Mouse (Mus musculus) heart, adult 8-10 months (tissue): ENCODE measurements around the gene Fkbp7. TPM values are rescaled to one million over a fixed set of nuclear protein-coding genes. Genes with fewer than 3 reads are reported as not detected.
A peak's percentile ranks its signal among the peaks of the same experiment; 100 is the strongest.

Experiments
- DNase-seq: peaks from one replicate; pipeline ENCODE4 v3.0.0; 2022; ENCODE audit warnings: low spot score
- total RNA-seq, 4 experiments: library from RNA; stranded (reverse); gene quantifications; 2 replicates each; pipeline ENCODE4 v1.2.4; 2022

Gene Fkbp7
- 10 to 100 TPM; 18.9 to 28.5 (median 23.6) TPM for total RNA-seq

- peak; percentile 88 for DNase-seq
Observed at GRCm38 (mm10) chr2:76672966-76673392, at the start of gene Fkbp7. Fkbp7 (minus strand) TSS chr2:76673116.

GRCm38 (mm10) chr2:76719650-76720049 is 46.7 kb upstream of the Fkbp7 start:
- no peak for DNase-seq

GRCm38 (mm10) chr2:76714984-76715383 is 42.1 kb upstream of the Fkbp7 start:
- DNase-seq = no peak

GRCm38 (mm10) chr2:76708512-76708911 is 35.6 kb upstream of the Fkbp7 start:
- no peak for DNase-seq

DNA sequence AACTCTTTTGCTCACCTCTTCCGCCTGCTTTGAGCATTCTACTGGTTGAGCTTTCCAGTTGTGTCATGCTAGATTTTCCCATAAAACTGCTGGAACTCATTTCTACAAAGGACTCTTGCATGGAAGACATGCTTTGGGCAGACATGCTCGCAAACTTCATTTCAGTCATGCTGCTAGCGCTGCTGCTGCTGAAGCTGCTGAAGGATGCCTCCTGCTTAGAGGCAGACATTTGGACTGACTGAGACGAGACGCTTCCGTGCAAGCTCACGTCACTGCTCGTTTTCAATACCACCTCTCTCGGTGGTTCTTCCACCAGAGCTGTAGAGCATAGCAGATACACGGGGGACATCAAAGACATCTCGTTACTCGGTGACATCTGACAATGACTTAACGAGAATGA is 32.7 kb upstream of the Fkbp7 start:
- no peak for DNase-seq

- no peak for DNase-seq
Observed at GRCm38 (mm10) chr2:76702751-76703150, 29.8 kb upstream of the Fkbp7 start.

GRCm38 (mm10) chr2:76702188-76702587 is 29.3 kb upstream of the Fkbp7 start:
- no peak for DNase-seq

DNA sequence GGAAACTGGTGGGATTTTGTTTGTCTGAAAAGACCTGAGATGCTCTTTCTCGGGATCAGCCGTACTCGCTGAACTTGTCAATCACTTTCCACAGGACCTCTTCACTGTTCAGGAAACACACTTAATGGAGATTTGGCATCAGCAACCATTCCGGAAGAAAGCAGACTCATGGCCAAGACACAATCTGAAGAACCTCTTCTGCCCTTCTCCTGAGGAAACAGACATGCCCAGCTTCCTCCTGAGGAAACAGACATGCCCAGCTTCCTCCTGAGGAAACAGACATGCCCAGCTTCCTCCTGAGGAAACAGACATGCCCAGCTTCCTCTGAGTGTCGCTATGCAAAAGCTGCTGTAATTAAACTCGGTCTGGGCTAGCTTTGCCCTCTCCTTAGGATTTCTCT is 22.4 kb upstream of the Fkbp7 start:
- DNase-seq = peak; percentile 31

- DNase-seq = no peak
Observed at GRCm38 (mm10) chr2:76693765-76694164, 20.8 kb upstream of the Fkbp7 start.

- peak; percentile 69 for DNase-seq
Observed at GRCm38 (mm10) chr2:76690436-76691204, 17.7 kb upstream of the Fkbp7 start.

GRCm38 (mm10) chr2:76688162-76688561 is 15.2 kb upstream of the Fkbp7 start:
- no peak for DNase-seq

DNA sequence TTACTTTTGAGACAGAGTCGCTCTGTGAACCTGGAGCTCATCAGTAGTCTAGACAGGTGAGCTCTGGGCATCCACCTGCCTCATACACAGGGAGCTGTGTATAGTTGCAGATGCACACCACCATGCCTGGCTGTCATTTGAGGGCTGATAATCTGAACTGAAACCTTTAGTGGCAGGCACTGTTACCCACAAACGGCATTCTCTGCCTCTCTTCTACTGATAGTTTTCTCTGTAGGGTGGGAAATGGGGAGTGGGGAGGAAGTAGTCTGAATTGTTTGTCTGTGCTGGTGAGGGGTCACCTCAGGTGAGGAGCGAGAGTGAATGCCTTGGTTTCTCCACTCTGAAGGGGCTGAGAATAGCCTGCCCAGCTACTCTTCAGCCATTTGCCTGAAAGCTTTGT is 14.7 kb upstream of the Fkbp7 start:
- DNase-seq = no peak

DNA sequence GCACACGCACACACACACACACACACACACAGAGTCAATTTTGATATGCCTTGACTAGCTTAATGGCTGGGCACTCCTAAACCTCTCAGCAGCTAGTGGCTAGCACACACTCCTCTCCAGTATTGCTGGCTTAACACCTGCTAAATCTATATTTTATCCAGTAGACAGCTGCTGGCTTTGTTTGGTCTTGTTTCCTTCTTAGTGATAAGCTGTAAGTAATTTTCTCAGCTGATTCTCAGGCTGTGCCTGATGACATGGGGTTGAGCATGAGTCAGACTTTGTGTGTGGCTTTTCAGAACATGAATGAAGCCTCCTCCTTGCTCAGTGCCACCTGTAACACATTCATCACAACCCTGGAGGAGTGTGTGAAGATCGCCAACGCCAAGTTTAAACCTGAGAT is 14.1 kb upstream of the Fkbp7 start:
- no peak for DNase-seq

DNA sequence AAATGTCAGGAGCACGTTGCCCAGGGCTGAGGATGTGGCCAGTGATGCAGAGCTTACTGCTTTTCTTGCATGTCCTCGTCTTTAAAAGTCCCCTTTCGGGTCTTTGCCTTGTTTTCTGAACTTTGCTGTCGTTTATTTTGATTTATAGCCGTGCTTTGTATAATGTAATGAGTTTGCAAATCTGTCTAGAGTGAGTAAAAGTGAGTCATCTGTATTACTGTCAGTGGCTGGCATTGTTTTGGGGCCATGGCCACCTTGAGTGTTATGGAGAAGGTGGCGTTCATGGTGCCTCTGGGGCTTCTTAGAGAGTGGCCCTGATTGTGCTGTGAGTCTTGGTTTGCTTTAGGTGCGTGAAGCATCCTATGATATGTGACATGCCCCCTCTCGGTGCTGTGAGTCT is 9.4 kb upstream of the Fkbp7 start:
- DNase-seq = no peak

DNA sequence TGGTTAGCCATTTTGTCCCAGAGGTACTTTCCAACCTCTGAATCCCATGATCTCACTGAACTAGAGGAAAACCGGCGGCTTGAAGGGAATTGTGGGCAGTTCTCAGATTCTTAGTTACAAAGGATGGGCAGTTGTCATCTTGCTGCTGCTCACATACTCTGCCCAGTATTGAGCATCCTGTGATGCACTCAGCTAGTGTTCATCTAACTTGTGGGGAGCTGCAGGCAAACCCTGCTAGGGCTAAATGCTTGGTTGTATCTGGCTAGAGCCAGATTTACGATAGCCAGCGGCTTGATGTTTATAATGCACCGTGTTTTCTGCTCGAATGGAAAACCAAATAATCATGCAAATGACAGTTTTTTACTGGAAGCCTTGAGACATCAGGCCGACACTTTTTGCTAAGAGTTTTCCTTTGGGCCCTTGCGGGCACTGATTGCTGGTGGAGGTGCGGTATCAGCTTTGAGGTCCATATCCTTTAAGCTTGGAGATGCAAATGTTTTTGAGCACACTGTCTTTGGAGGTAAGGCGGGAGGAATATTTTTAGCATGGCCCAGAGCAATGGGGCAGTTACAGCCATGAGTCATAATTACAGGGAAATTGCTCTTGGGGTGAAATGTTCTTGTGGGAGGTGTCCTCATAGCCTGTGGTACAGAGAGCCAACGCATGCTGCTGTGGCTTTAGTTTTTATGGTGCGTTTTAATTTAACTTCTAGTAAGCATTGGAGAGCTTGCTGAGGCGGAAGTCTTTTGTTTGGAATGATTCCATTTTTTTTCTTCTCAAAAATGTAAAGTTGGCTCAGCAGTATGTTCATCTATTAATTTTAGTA is 3.7 kb upstream of the Fkbp7 start:
- DNase-seq = no peak

GRCm38 (mm10) chr2:76675949-76676348 is 3.0 kb upstream of the Fkbp7 start:
- DNase-seq = no peak

DNA sequence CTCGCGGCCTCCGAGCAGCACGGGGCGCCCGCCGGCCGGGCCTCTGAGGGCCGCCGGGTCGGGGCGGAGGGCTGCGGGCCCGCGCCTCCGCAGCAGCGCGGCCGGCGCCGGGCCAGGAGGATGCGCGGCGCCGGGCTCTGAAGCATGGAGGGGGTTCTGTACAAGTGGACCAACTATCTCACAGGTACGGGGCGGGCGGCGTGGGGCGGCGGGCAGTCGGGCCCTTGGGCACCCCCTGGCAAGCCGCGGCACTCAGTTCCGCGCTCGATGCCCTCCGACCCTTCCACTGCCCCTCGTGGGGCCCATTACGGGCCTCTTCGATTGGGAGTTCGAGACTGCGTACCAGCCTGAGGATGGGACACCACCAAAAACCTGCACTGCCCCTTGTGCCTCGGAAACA is 2.5 kb upstream of the Fkbp7 start:
- no peak for DNase-seq

DNA sequence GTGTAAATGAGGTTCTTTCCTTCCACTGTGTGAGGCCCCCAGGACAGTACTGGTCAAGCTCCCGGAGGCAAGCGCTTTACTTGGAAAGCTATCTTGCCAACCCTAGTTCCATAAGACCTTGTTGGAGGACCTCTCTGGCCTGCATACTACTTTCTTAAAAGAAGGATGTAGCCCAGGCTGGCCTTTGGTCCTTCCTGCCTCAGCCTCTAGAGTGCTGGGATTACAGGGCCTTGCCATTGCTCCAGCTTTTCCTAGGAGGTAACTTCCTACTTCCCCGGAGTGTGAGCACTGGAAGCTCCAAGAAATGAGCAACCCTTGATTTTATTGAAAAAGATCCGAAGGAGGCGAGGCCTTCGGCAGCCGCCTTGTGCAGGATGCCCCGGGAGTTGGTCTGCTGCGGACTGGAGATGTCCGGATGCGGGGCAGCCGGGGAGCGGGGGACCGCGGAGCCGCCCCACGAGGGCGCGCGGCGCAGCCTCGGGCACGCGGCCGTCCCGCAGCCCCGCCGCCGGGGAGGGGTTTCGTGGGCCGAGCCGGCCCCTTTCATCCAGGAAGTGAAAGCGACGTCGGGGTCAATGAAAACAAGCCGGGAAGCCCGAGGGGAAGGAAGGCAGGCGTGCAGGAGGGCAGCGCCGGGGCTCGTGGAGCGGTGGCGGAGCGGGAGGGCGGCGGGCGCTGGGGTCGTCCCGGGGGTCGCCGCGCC is 2.0 kb upstream of the Fkbp7 start, which contains the start of gene Plekha3:
TSS of gene Plekha3 (plus strand) at position 557 of the 703 bp plus-strand sequence.
- DNase-seq = peak; percentile 83

DNA sequence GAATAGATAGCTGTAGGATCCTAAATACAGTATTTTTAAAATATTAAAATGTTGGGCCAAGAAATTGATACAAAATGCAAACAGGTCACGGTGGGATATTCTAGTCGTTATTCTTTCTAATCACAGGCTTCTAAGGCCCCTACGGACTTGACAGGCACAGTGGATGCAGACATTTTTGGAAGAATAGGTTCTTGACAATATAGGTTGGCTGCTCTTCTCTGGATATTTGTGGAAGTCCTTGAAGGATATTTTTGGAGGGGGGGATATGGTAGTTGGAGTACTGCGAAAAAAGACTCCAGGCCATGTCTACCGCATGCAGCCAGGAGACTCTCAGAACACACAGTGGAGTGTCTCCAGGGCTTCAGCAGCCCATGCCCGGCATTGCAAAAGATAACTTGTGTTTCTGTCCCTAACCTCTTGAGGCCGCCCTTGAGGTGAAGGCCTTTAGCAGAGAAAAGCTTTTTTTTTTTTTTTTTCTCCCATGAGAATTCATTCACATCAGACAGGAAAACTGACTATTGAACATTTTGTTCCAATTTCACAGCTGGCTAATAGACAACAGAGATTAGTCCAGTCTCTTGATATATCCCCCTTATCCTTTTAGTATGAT is 661 bp upstream of the Fkbp7 start:
- peak; percentile 62 for DNase-seq

- no peak for DNase-seq
Observed at GRCm38 (mm10) chr2:76672134-76672745, 676 bp downstream of the Fkbp7 start.

GRCm38 (mm10) chr2:76671641-76672040 is 1.3 kb downstream of the Fkbp7 start:
- no peak for DNase-seq
